Mouse (Mus musculus): Measurements from ENCODE around the gene Ppm1n.
"Not testable (repeated sequence)": the region's sequence is repeated elsewhere in the genome, so short reads cannot be mapped to it uniquely, and the experiment has no call there.

The Ppm1n gene

DNA sequence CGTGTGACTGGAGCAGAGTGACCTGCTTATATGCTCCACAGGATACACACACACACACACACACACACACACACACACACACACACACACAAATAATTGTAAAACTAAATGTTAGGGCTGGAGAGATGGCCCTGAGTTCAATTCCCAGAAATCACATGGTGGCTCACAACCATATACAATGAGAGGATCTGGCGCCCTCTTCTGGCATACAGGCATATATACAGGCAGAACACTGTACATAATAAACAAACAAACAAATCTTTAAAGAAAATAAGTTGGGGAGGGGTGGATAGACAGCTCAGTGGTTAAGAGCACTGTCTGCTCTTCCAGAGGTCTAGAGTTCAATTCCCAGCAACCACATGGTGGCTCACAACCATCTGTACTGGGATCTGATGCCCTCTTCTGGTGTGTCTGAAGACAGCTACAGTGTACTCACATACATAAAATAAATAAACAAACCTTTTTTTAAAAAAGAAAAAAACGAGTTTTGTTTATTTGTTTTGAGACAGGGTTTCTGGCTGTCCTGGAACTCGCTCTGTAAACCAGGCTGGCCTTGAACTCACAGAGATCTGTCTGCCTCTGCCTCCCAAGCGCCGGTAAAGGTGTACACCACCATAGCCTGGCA is 1.9 kb upstream of the Ppm1n start:
- not testable (repeated sequence) for DNase-seq

DNA sequence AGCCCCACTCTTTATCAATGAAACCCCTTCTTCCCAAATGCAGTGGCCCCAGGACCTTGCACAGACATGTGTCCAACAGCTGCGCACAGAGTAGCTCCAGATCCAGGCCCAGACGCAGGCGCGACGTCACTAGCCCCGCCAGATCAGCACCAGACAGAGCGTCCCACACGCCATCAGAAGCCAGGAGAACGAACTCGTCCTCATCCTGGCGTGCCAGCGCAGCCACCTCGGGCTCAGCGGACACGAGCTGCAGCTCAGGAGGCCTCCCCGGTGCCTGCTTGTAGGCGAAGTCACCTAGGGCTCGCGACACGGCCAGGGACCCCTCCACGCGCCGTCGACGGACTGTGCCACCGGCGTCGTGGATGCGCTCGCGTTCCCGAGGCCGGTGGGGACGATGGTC is 812 bp downstream of the Ppm1n start:
- no peak for DNase-seq

DNA sequence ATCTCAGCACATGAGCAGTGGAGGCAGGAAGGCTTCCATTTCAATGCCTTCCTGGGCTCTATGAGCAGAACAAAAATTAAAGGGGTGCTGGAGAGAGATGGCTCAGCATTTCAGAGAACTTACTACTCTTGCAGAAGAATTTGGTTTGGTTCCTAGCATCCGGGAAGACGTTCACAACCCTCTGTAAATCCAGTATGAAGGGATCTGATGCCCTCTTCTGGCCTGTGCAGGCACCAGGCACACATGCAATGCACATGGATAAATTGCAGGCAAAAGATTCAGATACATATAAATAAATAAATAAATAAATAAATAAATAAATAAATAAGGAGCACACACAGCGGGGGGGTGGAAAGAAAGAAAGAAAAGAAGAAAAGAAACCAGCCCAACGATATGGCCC is 3.6 kb downstream of the Ppm1n start:
- no peak for DNase-seq

DNA sequence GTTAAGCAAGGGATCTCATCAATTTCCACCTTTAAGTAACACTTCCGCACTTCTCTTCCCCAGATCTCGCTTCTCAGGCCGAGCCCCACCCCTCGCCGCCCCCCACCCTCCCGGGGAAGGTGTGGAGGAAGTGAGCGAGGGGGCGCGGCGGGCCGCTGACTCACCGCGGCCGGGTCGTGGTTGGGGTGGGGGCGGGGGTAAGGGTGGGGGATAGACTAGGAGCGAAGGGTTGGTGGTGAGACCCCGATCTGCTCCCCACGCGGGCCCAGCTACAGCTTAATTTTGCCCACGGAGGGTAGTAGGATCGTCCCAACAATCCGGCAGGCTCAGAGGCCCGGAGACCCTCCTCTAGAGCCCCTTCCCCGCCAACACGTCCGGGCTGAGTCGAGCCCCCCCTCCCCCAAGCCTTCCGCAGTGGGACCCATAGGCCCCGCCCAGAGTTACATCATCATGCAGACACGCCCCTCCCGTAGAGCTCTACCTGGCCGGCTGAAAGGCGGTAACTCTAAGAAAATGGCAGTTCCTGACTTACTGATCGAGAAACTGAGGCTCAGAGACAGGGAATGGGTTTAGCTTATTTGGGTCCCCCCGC is 7.6 kb downstream of the Ppm1n start:
- DNase-seq, result no peak

DNA sequence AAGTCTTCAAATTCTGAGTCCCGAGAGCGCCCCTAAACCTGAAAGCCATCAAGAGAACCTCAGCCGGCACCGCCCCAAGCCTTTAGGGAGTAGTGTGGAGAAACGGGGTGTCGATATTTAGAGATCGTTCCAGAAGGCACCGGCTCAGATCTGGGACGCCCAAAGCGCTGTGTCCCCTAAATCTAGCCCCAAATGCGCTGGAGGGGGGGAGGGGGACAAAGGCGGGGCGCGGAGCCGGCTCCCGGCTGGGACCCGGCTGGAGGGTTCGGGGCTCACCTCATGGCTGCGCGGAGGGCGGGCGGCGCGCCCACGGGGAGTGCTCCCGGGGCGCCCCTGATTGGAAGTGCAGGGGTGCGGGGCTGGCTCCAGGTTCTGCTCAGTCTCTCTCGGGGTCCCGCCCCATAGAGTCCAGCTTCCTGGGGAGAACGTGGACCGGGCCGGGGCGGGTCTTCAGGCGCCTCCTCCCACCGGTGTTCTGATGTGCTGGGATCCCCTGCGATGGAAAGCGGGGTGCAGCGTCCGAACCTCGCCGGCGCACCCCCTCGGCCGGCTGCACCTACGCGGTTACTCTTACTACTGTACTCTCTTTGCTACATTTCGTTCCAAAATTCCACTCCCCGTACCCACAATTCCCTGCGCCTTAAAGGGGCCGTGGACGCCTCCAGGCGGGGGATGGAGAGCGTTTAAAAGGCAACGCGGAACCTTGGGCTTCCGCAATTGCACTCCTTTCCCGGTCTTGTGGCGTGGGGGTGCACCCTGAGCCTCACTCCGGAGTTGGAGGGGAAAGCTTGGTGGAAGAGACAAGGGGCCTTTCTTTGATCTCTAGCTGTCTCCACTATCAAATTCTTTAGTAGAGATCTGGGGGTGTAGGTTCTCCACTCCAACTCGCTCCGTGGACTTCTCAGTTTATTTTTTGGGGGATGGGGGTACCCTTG is 8.4 kb downstream of the Ppm1n start, which contains the start of gene Vasp:
Gene Vasp (minus strand): TSS at position 580 of the 935 bp plus-strand sequence.
- DNase-seq, result peak; percentile 87

DNA sequence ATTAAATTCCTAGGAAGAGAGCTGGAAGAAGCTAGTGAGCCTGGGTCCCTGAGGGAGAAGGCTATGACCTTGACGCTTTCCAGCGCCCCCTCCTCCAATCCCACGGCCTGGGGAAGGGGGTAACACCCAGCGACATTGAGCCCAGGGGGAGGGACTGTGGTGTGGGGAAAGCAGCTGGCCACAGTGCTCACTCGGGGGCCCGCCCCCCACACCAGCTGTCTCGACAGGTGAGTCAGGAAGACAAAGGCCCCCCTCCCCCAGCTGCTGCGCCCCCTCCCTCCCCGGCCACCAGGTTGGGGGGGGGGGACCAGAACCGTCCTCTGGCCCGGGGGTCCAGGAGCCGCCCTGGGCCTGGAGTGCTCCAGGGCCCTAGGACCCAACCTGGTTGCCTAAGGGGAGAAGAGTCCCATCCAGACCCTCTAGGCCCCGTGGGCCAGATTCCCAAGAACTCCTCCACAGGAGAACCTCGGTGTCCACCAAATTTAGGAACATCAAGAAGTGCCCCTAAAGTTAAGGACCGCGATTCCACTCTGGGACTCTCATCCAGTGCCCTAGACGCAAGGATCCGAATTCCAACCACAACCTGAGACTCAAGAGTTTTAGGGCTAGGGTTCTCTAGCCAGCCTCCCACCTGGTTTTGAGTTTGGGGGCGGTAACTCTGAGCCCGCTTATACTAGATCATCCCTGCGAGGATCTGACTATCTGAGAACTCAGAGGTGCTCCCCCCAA is 9.2 kb downstream of the Ppm1n start:
- no peak for DNase-seq

DNA sequence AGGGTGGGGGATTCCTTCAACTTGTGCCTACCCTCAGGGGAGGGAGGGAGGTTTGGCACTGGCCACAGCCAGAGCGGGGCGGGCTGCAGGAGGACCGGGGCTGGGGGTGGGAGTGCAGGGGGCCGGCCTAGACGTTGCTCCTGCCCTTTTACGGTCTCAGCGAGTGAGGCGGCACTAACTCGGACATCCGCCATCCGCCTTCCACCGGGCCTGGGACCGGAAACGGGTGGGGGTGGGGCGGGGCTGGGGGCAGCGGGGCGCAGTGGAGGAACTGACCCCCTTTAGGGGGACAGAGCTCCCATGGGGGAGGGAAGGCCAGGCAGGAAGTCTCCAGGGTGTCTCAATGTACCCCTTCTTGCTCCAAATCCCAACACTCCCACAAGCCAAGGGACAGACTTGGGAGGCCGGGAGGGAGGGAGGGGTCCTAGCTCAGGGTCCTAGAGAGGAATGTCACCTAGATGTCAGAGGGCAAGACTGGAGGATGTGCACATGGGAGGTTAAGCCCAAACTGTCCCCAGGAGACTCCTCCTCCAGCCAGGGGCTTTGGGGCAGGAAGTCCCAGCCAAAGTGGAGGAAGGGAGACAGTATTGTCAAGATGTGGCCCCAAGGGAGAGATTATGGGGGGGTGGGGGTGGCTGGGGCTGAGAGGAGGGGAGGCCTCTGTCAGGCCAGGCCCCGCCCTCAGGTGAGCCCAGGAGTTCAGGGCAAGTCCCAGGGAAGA is 10.0 kb downstream of the Ppm1n start:
- no peak for DNase-seq

DNA sequence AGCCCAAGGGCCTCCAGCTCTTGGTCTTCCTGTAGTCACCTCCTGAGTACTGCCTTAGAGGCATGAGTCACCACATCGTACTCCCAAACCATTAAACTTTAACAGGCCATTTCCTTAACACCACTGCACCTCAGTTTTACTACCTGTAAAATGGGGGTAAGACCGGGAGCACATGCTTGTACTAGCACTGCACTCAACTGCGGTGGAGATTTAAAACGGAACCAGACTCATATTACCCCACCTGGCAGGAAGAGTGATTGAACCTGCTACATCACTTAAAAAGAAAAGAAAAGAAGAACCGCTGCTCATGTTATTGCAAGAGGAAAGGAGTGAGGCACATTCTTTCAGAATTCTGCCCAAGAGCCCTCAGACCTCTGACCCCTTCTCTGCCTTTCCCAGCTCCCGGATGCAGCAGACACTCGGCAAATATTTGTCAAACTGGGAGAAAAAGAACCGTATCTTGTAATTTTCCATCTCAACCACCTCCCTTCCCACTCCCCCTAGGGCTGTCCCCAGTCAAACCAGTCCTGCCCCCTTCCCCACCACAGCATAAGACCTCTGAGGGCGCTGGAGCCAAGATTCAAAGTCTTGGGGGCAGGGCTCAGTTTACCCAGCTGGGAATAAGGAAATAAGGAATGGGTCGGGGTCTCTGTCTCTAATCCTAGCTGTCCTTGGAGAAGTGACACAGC is 10.7 kb downstream of the Ppm1n start:
- DNase-seq, result no peak

DNA sequence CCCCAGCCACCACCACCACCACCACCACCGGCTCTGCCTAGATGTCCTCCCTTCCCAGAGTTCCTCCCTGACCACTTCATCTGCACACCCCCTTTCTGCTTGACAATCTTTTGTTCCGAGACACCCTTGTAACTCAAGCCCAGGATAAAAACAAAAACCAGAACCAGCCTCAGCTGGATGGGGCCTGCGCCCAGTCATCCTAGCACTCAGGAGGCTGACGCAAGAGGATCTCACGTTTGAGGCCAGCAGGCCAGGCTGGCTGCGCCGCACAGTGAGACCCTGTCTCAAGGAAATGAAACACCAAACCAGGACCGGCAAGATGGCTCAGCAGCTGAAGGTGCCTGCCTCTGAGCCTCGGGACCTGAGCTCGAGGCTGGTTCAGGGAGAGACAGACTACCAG is 12.8 kb downstream of the Ppm1n start:
- no peak for DNase-seq

DNA sequence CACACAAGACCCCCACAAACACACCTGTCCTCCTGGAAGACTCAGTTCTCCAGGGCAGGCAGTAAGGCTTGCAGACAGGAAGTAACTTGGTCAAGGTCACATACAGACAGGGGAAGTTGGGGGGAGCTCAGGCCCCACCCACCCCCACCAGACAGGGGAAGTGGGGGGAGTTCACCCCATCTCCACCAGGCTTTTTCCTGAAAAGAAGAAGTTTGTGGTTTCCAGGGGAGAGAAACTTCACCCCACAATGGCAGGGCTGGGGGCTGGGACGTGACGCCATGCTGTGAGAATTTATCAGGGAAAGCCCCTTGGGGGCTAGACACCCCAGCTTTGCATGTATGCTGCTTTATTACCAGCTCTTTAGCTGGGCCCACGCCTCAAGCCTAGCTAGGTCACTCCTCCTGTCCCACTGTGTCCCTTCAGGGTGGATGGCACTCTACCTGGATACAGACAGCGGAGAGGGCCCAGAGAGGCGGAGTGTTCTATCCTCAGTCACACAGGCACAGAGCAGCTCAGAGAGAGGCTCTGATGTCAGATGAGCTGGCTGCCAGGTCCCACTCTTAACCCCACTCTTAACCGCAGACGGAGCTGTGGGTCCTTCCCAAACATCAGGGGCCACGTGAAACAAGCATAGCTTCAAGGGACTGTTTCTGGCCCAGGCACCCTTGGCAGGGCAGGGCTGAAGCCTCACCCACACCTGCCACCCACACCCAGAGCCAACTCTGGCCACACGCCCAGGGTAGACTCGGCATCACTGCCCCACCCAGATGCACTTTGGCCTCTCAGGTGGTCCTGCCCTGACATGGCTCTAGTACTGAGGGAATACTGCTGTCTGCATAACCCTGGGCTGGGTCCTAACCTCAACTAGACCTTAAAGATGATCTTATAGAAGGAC is 13.7 kb downstream of the Ppm1n start:
- DNase-seq, result no peak

DNA sequence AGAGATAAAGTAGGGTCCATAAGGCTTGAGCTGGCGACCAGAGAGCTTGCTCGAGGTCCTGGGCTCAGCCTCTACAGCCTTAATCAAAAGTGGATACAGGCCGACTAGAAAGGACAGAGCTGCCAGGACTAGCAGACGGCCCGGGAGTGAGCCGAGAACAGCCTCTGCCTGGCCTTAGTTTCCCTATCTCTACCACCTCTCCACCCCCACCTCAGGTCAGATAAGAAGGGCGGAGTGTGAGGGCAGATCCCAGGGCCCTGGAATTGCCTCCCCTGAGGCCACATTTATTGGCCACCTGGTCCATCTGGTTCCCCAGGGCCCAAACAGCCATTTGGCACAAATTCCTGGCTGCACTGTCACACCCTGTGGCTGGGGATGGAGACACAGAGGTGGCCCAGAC is 14.7 kb downstream of the Ppm1n start:
- DNase-seq, result no peak

DNA sequence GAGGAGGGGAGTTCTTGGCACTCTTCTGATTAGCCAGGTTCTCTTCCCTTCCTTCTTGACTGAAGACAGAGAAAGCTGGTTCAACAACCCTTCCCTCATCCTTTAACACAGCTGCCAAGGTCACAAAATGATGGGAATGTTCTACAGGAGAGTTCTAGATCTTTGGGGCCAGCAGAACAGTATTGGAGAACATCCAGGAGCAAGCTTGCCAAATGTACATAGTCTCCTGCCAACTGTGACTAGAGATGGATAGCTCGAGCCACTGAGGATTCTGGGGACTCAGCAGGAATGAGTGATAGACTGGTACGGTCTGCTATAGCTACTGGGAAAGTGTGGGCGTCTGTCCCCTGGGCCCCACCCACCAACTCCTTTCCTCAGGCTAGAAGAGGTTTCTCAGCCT is 21.5 kb downstream of the Ppm1n start:
- no peak for DNase-seq

DNA sequence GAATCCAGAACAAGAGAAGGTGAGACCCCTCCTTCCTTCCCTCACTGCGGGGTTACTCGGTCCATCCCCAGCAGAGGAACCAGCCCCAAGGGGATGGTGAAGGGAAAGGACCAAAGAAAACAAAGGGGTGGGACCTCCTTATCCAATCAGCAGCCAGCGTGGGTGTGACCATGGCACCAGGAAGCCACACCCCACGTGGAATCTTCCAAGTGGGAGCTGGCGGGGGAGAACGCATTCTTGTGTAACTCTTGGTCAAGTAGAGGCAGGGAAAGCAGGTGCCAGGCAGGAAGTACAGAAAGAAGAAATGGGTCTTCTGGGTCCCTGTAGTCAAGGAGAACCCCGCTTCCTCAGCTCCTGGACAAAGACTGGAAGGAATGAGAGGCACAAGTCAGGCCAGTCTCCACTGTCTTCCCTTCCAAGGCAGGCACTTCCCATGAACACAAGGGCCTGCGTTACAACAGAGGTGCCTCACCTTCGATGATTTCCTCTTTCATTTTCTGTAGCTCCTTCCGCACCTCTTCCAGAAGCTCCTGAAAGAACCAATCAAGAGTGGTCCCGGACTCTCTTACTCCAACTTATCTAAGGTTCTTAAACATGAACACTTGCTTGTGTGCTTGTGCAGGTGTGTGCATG is 22.4 kb downstream of the Ppm1n start:
- DNase-seq, result peak; percentile 35

DNA sequence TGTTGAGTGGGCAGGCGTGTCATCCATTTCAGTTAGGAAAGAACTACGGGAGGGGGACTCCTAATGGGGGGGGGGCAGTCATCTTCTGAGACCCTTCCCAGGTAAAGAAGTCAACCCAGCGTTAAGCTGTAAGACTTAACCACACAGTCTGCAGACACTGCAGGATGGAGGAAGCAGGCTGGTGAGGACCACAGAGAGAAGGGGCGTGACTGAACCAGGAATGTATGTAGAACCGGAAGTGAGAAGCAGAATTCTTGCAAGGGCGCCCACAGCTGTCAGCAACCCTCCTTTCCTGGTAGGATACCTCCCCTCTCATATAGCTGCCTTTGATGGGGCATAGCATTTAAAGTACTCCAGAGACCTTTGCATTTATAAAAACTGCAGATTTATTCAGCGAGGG is 23.3 kb downstream of the Ppm1n start:
- DNase-seq, result no peak

DNA sequence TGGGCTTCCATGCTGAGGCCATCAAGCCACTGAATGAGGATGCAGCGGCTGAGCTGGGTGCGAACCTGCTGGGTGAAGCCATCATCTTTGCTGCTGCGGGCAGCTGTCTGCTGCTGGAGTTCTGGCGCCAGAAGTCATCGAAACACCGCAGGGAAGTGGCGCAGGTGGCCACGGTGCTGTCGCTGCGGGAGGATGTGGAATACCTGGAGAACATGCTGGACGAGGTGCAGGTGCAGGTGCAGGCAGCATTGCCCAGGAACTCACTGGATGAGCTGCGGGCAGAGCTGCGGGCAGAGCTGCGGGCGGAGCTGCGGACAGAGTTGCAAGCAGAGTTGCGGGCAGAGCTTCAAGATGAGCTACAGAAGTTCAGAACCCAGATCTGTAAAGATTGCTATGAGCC is 24.5 kb downstream of the Ppm1n start:
- DNase-seq, result no peak

DNA sequence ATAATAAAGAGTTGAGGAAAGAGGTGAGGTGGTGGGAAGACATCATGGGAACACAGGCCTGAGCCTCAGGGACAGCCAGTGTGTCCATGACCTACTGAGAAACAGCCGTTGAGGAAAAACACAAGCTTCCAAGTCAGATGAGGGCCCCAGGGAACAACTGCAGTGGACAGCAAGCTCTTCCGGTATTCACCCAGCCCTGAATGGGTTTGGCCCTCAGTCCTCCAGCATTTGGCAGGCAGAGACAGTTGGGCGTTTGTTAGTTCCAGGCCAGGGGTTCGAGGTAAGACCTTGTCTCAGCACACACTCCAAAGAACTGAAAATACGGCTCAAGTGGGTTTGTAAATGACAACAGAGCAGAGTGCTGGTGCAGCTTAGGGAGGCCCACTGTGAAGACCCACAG is 26.4 kb downstream of the Ppm1n start:
- no peak for DNase-seq

DNA sequence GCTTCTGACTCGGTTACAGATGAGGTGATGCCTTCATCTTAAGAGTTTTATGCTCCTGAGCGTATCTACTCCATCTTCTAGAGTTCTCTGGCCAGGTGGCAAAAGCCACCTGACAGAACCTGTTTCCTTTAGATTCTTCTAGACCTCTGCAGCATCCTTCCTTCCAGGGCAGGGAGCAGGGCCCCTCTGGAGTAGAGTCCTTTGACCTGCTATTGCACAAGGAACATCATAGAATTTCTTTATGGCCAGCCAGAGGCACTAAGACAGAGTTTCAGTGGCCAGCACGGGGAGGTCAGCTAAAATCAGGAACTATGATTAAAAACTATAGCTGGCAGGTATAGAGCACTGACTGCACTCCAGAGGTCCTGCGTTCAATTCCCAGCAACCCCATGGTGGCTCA is 27.8 kb downstream of the Ppm1n start:
- DNase-seq, result no peak

DNA sequence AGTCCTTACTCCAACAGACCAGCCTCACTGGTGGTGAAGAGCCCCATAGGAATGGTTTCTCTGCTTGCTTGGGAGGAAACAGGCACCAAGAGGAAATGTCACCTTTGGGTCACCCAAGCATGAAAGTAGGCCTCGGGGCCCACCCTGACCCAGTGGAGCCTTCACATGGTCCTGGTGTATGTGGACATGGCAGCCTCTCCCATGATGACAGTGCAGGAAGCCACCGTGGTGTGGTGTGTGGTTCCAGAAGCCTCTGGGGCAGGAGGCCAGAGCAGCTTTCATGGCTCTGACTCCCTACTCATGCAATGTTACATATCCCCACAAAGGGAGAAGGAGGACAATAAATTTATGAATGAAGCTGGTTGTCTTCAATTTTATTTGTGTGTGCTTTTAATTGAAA is 32.4 kb downstream of the Ppm1n start:
- no peak for DNase-seq

DNA sequence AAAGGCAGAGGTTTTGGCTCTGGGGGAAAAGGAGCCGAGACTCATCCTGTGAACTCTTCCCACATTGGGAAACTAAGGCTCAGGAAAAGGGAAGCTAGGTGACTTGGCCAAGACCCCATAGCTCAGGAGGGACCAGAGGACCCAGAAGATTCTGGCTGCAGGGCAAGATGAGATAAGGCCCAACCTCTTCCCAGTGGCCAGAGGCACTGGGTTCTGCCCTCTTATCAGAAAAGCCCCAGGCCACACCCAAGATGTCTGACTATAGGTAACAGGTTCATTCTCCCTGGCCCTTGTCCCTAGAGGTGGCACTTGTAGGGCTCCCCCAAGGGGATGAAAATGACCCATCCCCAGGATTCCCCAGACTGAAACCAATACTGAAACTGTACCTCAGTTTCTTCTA is 33.0 kb downstream of the Ppm1n start:
- no peak for DNase-seq

DNA sequence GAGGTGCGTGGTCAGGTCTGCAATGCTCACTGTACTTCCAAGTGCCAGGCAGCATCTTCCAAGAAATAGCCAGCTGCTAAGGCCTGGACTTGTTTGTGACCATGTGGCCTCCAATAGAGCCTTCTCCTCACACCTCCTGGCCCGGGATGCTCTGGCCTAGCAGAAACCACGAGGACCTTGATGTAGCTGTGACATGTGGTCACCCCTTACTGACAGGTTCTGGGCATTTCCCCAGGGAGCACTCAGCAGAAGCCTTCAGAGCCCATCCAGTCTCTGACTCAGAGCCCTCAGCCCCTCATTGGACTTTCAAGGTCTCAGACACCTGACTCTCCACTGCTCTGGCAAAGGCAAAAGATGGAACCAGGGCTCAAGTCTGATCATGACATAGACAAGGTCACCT is 34.8 kb downstream of the Ppm1n start:
- DNase-seq, result no peak
